Mouse (Mus musculus): Measurements from ENCODE around the gene Gosr2.

GRCm38 (mm10) chr11:103663119-103663518 is 34.6 kb downstream of the Gosr2 start:
- no peak for TF ChIP-seq EP300 (optimal IDR thresholded peaks at IDR 0.05)
- TF ChIP-seq CTCF (IDR thresholded peaks at IDR 0.05; ENCODE audit: low read depth): no peak

Measured in stomach, postnatal 0 days (tissue).